Mouse (Mus musculus) gonadal fat pad, adult 2 months (tissue): ENCODE data around the gene Rnase11. TPM values are rescaled to one million over a fixed set of nuclear protein-coding genes. Genes with fewer than 3 reads are reported as not detected.

Experiments
- DNase-seq: peaks from one replicate; pipeline ENCODE4 v3.0.0-alpha.2; 2012; ENCODE audit warnings: low read depth
- polyA plus RNA-seq: library from polyadenylated mRNA; depleted of rRNA; stranded (reverse); fragments of >200 nt; gene quantifications from 2 replicates; pipeline ENCODE4 v1.2.3, GENCODE M21; 2012; rRNA removed

Rnase11 gene
- polyA plus RNA-seq, 1 experiment, result 17.1 TPM

DNA sequence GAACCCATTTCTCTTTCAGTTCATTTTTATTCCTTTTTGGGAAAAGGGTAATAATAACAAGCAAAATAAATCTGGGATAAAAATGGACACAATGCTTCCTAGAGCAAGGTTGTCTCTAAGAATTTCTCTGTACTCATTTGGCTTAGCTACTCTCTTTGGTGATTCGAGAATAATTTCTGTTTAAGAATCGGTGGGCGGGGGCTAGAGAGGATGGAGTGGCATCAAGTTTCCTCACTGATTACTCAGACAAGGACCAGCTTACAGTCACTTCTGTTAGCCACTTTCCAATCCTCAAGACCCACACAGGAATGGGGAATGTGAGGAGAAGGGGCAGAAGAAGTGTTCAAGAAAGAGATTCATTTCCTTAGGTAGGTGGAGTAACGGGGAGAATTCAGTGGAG lies 41.2 kb downstream of the Rnase11 start:
- DNase-seq, result no peak

DNA sequence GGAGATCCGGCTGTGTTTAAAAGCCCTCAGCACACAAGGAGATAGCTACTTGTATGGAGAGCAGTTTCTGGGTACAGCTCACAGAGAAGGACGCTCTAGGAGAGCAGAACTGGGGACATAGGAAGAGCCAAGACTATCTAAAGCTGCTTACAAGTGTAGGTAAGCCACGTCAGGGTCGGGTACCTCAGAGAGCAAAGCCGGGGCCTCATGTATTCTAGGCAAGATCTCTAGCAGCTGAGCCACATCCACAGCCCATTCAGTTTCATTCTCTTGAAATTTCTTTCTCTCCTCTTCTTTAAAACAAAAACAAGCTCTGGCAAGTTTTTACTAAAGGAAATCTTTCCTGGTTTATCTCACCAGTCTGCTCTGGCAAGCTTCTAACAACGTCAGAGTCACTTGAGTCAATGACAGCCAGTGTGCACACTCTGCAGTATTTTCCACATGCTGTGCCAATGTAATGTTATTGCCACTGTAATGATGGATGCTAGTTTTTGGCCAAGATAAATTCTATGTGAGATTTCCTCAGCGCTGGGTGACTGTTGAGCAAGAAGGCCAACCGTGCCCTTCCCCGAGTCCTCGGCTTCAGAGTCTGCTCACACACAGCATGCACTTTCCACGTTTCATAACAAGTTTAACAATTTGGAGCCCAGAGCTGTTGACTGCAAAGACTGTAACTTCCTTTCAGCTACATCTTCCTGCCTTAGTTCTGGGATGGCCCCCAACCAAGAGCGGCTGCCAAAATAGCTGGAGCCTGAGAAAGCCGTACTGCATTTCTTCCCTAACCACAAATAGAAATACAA lies 41.8 kb downstream of the Rnase11 start:
- peak; percentile 98 for DNase-seq

DNA sequence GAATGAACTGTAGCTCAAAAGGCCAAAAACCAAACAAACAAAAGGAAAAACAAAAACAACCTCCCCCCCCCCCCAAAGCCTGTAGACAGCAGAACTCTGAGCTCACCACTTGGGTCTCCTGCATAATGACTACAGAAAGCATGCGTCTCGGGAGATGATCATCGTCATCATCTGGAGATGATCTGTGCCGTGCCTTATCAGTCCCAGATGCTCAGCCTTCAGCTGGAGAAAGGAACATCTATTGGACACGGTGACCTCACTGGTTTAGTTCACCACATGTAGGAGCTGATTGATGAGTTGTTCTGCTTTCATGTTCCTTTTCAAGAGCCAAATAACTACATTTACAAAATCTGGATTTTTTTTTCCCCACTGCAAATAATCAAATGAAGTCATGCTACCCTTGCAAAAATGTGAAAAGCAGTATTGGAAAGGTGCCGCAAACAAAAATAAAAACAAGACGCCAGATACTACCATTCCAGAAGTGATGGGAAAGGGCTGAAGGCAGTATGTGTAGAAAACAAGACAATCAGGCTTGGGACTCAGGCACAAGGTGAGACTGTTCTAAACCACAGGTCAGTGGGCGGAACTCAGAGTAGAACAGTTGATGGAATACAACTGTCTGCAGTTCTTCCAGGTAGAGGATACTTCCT lies 42.7 kb downstream of the Rnase11 start, which contains the start of gene Rnase10:
TSS of gene Rnase10 (plus strand) at position 600 of the 650 bp plus-strand sequence.
- no peak for DNase-seq

Other genes with a start within 250 kb of the Rnase11 start
- gene Ccnb1ip1, start 242.4 kb downstream of the Rnase11 start, polyA plus RNA-seq, result 0.07 TPM in 1 of 2 replicates, not detected in the other
- 27.1 and 33.3 TPM in 2 replicates for gene Parp2, start 242.3 kb downstream of the Rnase11 start, polyA plus RNA-seq
- gene Tep1, start 179.6 kb downstream of the Rnase11 start, polyA plus RNA-seq, result 29.1 and 43.4 TPM in 2 replicates
- 2.1 and 2.2 TPM in 2 replicates for gene Klhl33, start 152.7 kb downstream of the Rnase11 start, polyA plus RNA-seq
- gene Osgep, start 125.3 kb downstream of the Rnase11 start, polyA plus RNA-seq, result 88.0 and 102 TPM in 2 replicates
- 53.7 and 58.3 TPM in 2 replicates for gene Apex1, start 125.2 kb downstream of the Rnase11 start, polyA plus RNA-seq
- gene Pip4p1, start 119.3 kb downstream of the Rnase11 start, polyA plus RNA-seq, result 94.6 and 111 TPM in 2 replicates
- gene Pnp, start 119.1 kb downstream of the Rnase11 start, polyA plus RNA-seq, result 73.0 and 74.1 TPM in 2 replicates
- 59.5 and 96.5 TPM in 2 replicates for gene Gm49342, start 105.6 kb downstream of the Rnase11 start, polyA plus RNA-seq
- gene Pnp2, start 94.2 kb downstream of the Rnase11 start, polyA plus RNA-seq, result 5.4 and 6.8 TPM in 2 replicates
- 894 and 1,367 TPM in 2 replicates for gene Rnase10, start 42.4 kb downstream of the Rnase11 start, polyA plus RNA-seq
- 470 and 637 TPM in 2 replicates for gene Rnase9, start 8.3 kb downstream of the Rnase11 start, polyA plus RNA-seq
- 504 and 632 TPM in 2 replicates for gene Rnase12, start 7.5 kb upstream of the Rnase11 start, polyA plus RNA-seq
- 0.09 TPM in 1 of 2 replicates, not detected in the other for gene Olfr750, start 24.3 kb upstream of the Rnase11 start, polyA plus RNA-seq
- gene Rnase4, start 40.9 kb upstream of the Rnase11 start, polyA plus RNA-seq, result 151 and 247 TPM in 2 replicates
- gene Ang, start 41.0 kb upstream of the Rnase11 start, polyA plus RNA-seq, result 13.6 and 20.6 TPM in 2 replicates
- 172 and 185 TPM in 2 replicates for gene Eddm3b, start 64.3 kb upstream of the Rnase11 start, polyA plus RNA-seq
- 14.7 and 16.5 TPM in 2 replicates for gene Rnase6, start 73.7 kb upstream of the Rnase11 start, polyA plus RNA-seq
- gene Rnase1, start 96.6 kb upstream of the Rnase11 start, polyA plus RNA-seq, result 5.1 and 7.5 TPM in 2 replicates
- gene Rnase2b, start 112.1 kb upstream of the Rnase11 start, polyA plus RNA-seq, result not detected in 2 replicates
- not detected in 2 replicates for gene Ang2, start 149.0 kb upstream of the Rnase11 start, polyA plus RNA-seq
- gene Ear14, start 153.2 kb upstream of the Rnase11 start, polyA plus RNA-seq, result not detected in 2 replicates
- 0.28 and 15.0 TPM in 2 replicates for gene Rnase2a, start 205.9 kb upstream of the Rnase11 start, polyA plus RNA-seq